Mouse (Mus musculus): ENCODE data around the gene Flad1. TPM values are rescaled to one million over a fixed set of nuclear protein-coding genes. Genes with fewer than 3 reads are reported as not detected.

Gene Flad1
- polyA plus RNA-seq, 1 experiment from 2014 or later = 37.8 TPM

DNA sequence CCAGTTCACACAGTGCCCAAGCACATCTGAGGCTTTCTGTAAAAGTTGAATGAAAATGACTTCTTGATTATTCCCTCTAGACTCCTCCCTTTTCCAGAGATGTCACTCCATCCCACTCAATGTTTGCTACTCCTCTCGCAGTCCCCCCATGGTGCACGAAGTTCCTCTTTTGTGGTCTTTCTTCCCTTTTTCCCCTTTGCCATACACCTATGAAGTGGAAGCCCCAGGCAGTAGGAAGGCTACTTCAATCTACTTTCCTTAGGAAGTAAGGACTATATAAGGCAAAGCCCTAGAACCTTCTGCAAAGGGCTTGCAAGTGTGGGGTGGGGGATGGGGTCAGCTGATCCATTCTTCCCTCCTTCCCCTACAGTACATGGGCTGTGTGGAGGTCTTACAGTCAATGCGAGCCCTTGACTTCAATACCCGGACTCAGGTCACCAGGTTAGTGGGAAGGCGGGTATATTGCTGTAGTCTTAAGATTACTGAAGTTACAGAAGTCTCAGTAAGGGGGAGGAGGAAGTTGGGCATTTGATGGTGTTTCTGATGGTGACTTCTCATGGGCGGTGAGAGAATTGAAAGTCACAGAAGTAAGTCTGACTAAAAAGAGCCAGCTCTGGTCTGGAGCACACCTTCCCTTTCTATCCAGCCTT, 11.0 kb upstream of the Flad1 start:
- Histone ChIP-seq H3K4me2 (replicated peaks) (peak overlapping the region; percentile 58), H3K4me3 (replicated peaks) (no peak overlapping the region), H3K36me3 (peaks cover 20% of the 10 kb centered on the region), H3K4me1 (replicated peaks) (peaks cover 42% of the 10 kb centered on the region), H3K27ac (no peak overlapping the region), H3K27me3 (no peaks in the 10 kb centered on the region), H3K9me3 (no peaks in the 10 kb centered on the region), H3K9ac (replicated peaks) (no peak overlapping the region)
- WGBS = 72% methylated on average over 6 of the region's 6 CpGs
- ATAC-seq = no peak

DNA sequence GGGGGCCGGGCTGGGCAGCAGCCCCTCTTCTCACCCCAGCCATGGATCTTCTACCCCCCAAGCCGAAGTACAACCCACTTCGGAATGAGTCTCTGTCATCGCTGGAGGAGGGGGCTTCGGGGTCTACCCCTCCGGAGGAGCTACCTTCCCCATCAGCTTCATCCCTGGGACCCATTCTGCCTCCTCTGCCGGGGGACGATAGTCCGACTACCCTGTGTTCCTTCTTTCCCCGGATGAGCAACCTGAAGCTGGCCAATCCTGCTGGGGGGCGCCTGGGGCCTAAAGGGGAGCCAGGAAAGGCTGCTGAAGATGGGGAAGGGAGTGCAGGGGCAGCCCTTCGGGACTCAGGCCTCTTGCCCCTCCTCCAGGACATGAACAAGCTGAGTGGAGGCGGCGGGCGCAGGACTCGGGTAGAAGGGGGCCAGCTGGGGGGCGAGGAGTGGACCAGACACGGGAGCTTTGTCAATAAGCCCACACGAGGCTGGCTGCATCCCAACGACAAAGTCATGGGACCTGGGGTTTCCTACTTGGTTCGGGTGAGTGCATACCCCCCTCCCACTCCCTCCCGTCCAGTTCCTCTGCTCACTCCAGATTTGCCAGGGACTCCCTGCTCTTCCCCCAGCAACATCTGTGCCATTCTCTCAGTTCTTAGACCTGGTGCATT, 10.3 kb upstream of the Flad1 start:
- Histone ChIP-seq H3K9ac (replicated peaks) (peak overlapping the region; percentile 72), H3K4me1 (replicated peaks) (peaks cover 49% of the 10 kb centered on the region), H3K4me3 (replicated peaks) (peak overlapping the region; percentile 36), H3K36me3 (peaks cover 14% of the 10 kb centered on the region), H3K4me2 (replicated peaks) (peak overlapping the region; percentile 58), H3K27ac (no peak overlapping the region), H3K9me3 (no peaks in the 10 kb centered on the region), H3K27me3 (no peaks in the 10 kb centered on the region)
- 4% methylated on average over 22 of the region's 22 CpGs for WGBS
- no peak for ATAC-seq

DNA sequence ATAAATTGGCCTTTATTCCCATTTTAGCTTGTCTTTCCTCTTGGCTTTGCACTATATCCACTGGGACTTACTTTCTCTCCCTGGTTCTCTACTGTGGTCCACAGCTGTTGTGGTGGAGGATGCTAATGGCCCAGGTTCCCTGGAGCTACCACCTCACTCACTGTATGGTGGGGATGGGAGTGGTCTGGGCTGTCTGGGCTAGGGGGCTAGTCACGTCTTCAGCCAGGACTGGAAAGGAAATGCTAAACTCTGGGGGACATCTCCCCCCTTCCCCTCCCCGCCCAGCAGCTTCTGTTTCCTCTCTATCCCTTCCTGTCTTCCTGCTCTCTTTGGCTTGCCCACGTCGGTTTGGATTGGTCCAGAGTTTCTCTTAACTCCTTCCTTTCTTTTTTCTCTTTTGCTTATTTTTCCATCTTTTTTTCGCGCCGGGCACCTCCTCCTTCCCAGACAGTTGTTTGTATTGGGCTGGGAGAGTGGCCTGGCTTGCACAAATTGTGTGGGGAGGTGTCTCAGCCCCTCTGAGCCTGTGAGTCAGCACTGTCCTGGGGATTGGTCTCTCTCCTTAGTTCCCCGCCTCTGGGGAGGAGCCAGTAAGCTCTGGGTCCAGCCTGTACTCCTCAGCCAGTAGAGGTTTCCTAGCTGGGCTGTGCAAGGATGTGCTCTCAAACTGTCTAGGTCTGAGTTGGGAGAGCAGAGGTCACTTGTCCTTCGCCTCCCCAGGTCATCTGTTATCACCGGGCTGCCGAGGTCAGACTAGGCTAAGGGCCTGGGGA, 9.5 kb upstream of the Flad1 start:
- Histone ChIP-seq H3K27ac (no peak overlapping the region), H3K27me3 (no peaks in the 10 kb centered on the region), H3K4me2 (replicated peaks) (peak overlapping the region; percentile 58), H3K36me3 (peaks cover 9% of the 10 kb centered on the region; the same call in 1 of the 2 replicates), H3K4me1 (replicated peaks) (peaks cover 57% of the 10 kb centered on the region), H3K9me3 (no peaks in the 10 kb centered on the region), H3K4me3 (replicated peaks) (peak overlapping the region; percentile 36), H3K9ac (replicated peaks) (peak overlapping the region; percentile 72)
- WGBS = 4% methylated on average over 11 of the region's 11 CpGs
- ATAC-seq = peak; percentile 37

DNA sequence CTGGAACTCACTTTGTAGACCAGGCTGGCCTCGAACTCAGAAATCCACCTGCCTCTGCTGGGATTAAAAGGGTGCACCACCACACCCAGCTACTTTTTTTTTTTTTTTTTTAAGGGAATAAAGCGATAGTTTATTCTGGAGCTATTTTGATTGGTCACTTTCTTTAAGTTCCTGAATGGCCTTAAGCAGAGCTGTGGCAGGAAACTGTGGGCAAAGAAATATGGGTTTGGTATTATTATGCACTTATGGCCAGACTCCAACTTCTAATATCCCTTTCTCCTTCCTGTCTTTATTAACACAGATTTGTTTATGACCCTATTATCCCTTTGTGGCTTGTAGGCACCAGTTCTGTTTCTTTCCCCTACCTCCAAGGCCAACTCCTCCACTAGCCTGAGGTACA, 8.8 kb upstream of the Flad1 start:
- Histone ChIP-seq H3K4me3 (replicated peaks) (no peak overlapping the region), H3K9ac (replicated peaks) (no peak overlapping the region), H3K4me1 (replicated peaks) (peaks cover 58% of the 10 kb centered on the region), H3K27me3 (no peaks in the 10 kb centered on the region), H3K36me3 (peaks cover 13% of the 10 kb centered on the region), H3K4me2 (replicated peaks) (peak overlapping the region; percentile 58), H3K27ac (no peak overlapping the region), H3K9me3 (no peaks in the 10 kb centered on the region)
- WGBS = 64% methylated on average over 2 of the region's 2 CpGs
- no peak for ATAC-seq

DNA sequence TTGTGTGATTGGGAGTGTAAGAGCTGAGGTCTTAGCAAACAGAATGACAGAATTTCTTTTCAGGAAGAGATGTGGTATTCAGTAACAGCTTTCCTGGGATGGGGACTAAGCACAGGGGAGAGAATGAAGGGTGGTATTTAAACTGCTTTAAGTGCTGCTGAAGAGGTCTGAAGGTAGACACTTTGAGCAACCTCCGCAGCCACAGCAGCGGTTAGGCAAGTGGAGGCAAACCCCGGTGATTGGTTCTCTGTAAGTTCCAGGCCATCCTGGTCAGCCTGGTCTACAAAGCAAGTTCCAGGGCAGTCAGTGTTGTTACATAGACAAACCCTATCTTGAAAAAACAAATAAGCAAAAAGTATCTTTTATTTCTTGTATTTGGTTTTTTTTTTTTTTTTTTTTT, 8.3 kb upstream of the Flad1 start:
- no peaks in the 10 kb centered on the region for H3K27me3 ChIP-seq
- WGBS = 40% methylated on average over 3 of the region's 3 CpGs
- peak overlapping the region; percentile 76 for H3K27ac ChIP-seq
- peak overlapping the region; percentile 57 for H3K4me3 ChIP-seq (replicated peaks)
- no peaks in the 10 kb centered on the region for H3K9me3 ChIP-seq
- H3K36me3 ChIP-seq = peaks cover 16% of the 10 kb centered on the region
- H3K9ac ChIP-seq (replicated peaks) = peak overlapping the region; percentile 69
- peaks cover 58% of the 10 kb centered on the region for H3K4me1 ChIP-seq (replicated peaks)
- H3K4me2 ChIP-seq (replicated peaks) = peak overlapping the region; percentile 88
- no peak for ATAC-seq

DNA sequence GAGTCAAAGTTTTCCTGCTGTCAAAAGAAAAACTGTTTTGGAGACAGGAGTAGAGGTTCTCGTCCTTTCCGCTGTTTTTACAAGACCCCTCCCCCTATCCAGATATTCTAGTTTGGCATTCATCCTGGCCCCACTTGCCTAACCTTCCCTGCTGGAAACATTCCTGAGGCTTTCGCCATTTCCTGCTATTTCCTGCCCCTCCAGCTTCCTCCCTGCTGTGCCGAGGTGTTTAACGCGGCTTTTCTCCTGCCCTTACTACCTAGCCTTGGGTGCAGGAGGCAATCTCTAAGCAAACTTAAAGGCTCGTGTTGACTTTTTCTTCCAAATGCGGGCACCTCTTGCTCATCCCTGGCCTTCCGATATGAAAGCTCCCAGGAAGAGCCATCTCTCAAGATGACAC, 7.9 kb upstream of the Flad1 start:
- Histone ChIP-seq H3K4me2 (replicated peaks) (peak overlapping the region; percentile 88), H3K4me1 (replicated peaks) (peaks cover 58% of the 10 kb centered on the region), H3K36me3 (peaks cover 16% of the 10 kb centered on the region), H3K27me3 (no peaks in the 10 kb centered on the region), H3K4me3 (replicated peaks) (peak overlapping the region; percentile 57), H3K27ac (peak overlapping the region; percentile 76), H3K9me3 (no peaks in the 10 kb centered on the region), H3K9ac (replicated peaks) (peak overlapping the region; percentile 69)
- WGBS = 5% methylated on average over 9 of the region's 9 CpGs
- no peak for ATAC-seq

DNA sequence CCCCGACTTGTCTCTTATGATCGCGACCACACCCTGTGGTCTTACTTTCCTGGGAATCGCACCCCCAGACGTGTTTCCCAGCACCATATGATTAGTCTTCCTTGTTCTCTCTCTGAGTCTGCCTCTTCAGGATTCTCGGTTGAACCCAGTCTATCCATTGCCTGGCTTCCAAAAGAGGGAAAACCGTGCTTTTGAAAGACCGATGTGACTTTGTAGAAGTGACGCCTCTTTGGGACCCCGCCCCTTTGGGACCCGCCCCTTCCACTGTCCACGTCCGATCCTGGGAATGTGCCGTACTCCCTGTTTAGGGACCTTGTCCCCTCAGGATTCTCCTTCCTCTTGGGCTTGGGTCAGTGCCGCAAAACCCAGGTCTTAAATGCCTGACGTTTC, 7.2 kb upstream of the Flad1 start:
- Histone ChIP-seq H3K27me3 (no peaks in the 10 kb centered on the region), H3K4me2 (replicated peaks) (peak overlapping the region; percentile 88), H3K9ac (replicated peaks) (peak overlapping the region; percentile 69), H3K36me3 (peaks cover 23% of the 10 kb centered on the region), H3K27ac (peak overlapping the region; percentile 76), H3K9me3 (no peaks in the 10 kb centered on the region), H3K4me1 (replicated peaks) (peaks cover 58% of the 10 kb centered on the region), H3K4me3 (replicated peaks) (peak overlapping the region; percentile 57)
- 0% methylated on average over 16 of the region's 16 CpGs for WGBS
- peak; percentile 18 for ATAC-seq

DNA sequence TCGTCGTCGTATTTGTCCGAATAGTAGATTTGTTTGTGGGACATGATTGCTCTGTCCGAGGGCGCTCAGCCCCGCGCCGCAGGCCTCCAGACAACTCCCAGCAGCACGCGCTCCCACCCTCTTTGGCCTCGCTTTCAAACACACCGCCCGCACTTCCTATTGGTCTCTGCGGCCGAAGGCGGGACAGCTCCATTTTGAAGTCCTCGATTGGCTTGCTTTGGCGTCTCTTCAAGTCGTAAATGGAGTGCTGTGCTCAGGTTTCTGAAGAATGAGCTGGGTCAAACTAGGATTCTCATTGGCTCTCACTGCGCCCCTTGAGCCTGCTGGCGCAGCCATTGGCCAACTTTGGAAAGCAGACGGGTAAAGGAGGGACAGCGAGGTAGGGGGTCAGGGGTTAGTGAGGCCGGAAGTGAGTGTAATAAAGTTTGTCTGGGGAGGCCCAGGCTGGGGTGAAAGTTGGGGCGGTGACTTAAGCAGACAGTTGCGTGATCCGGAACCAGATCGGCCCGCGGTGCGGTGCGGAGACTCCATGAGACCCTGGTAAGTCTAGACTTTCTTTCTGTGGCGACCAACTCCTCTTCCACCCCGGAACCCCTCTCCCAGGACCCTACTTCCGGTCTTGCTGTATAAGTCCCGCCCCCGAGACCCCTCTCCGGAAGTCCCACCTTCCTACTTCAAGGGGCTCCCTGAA, 6.6 kb upstream of the Flad1 start, which contains the start of the genes Cks1b and Shc1:
Gene Cks1b (minus strand): TSS at position 214 of the 691 bp plus-strand sequence.
Gene Shc1 (plus strand): TSS at position 274 of the 691 bp plus-strand sequence.
- Histone ChIP-seq H3K4me2 (replicated peaks) (peak within 1 kb of the TSS; percentile 88), H3K27ac (peak within 1 kb of the TSS; percentile 76), H3K9ac (replicated peaks) (peak within 1 kb of the TSS; percentile 69), H3K36me3 (peaks cover 23% of the 10 kb centered on the region), H3K4me1 (replicated peaks) (peaks cover 57% of the 10 kb centered on the region), H3K4me3 (replicated peaks) (peak within 1 kb of the TSS; percentile 57), H3K27me3 (no peaks in the 10 kb centered on the region), H3K9me3 (no peaks in the 10 kb centered on the region)
- peak; percentile 97 for ATAC-seq
- WGBS = under 1% methylated on average over 39 of the region's 39 CpGs

DNA sequence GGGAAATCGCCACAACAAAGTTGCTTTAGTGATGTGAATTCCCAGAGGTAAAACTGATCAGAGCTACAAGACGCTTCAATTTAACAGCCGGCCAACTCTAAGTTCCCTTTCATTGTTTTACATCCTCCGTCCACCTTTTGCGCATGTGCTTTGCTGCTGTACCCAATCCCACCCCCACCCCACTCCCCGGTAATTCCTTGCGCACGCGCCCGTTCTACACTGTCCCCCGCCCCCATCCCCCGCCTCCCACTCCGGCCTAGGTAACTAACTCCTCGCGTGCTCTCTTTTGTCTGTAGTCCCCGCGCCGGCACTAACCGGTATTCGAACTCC, 6.1 kb upstream of the Flad1 start:
- ATAC-seq = peak; percentile 51
- Histone ChIP-seq H3K4me2 (replicated peaks) (peak overlapping the region; percentile 88), H3K36me3 (peaks cover 23% of the 10 kb centered on the region), H3K4me1 (replicated peaks) (peaks cover 52% of the 10 kb centered on the region), H3K4me3 (replicated peaks) (peak overlapping the region; percentile 57), H3K9ac (replicated peaks) (peak overlapping the region; percentile 66), H3K9me3 (no peaks in the 10 kb centered on the region), H3K27ac (peak overlapping the region; percentile 74), H3K27me3 (no peaks in the 10 kb centered on the region)
- under 1% methylated on average over 20 of the region's 20 CpGs for WGBS

DNA sequence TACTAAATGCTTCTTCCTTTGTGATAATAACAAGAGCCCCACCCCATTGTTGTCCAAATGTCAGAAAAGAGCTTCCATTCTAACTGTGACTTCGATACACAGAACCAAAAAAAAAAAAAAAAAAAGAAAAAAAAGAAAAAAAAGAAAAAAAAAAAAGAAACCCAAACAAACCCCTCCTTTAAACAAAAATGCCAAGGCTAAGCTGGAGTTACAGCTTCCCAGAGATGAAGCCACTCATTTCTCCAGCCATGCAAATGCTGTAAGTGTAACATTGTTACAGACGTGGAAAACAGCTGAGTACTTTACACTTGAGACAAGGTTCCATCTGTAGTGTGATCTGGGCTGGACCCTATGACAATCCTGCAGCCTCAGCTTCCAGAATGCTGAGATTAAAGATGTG, 5.5 kb upstream of the Flad1 start:
- Histone ChIP-seq H3K4me1 (replicated peaks) (peaks cover 51% of the 10 kb centered on the region), H3K27ac (peak overlapping the region; percentile 74), H3K4me2 (replicated peaks) (peak overlapping the region; percentile 88), H3K27me3 (no peaks in the 10 kb centered on the region), H3K9me3 (no peaks in the 10 kb centered on the region), H3K36me3 (peaks cover 23% of the 10 kb centered on the region), H3K9ac (replicated peaks) (peak overlapping the region; percentile 66), H3K4me3 (replicated peaks) (peak overlapping the region; percentile 57)
- ATAC-seq = no peak
- 28% methylated on average over 2 of the region's 2 CpGs for WGBS

DNA sequence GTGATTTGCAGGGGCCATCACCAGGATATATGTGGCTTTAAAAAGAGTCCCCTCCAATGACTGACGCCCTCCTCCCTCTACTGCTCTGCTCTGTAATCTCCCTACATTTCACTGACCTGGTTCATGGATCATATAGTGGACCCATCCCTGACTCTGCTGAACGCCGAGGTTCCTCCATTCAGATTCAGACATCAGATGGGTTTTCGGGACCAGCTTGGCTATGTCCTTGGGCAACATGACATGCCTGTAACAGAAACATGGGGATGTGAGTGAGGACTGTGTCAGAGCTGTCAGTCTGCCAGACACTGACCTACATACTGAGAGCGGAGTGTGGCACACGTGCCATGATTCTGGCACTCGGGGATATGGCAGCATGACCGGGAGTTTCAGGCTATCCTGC, 4.5 kb upstream of the Flad1 start:
- Histone ChIP-seq H3K9me3 (no peaks in the 10 kb centered on the region), H3K9ac (replicated peaks) (no peak overlapping the region), H3K36me3 (peaks cover 23% of the 10 kb centered on the region), H3K4me2 (replicated peaks) (no peak overlapping the region), H3K27me3 (no peaks in the 10 kb centered on the region), H3K27ac (no peak overlapping the region), H3K4me1 (replicated peaks) (peaks cover 42% of the 10 kb centered on the region), H3K4me3 (replicated peaks) (no peak overlapping the region)
- 96% methylated on average over 8 of the region's 8 CpGs for WGBS
- ATAC-seq = no peak

All from midbrain, embryonic 13.5 days (tissue).